17 mouse cellular contexts compared by ENCODE assay signal in genomic region chr4:45569521-45569920, GRCm38 (mm10). TPM values are rescaled to one million over a fixed set of nuclear protein-coding genes. Genes with fewer than 3 reads are reported as not detected.
DNase-seq lines count a peak whose midpoint lies in the region; TF ChIP-seq lines count a peak whose summit lies in the region.
"Had no signal": no experiment of that assay in that cellular context is flagged by ENCODE, and none has a peak within 500 bp of the region (broad histone marks: within the 10 kb centered on the region; RNA-seq: fewer than 3 reads in every experiment).

No protein-coding gene starts in this region.

- no peaks in the 10 kb centered on the region for H3K4me1 ChIP-seq in kidney, adult 2 months (ENCODE audit: control insufficient read depth, insufficient read depth, low read length)
- H3K4me1 ChIP-seq: embryonic facial prominence, embryonic 15.5 days; heart, embryonic 13.5 days had no signal

- no peak for TF ChIP-seq CTCF in kidney, adult 2 months (conservative IDR thresholded peaks at IDR 0.05; ENCODE audit: insufficient read depth, insufficient read length, low read depth, low read length)

- intact Hi-C loops in left cerebral cortex, postnatal 4 days (cut with DNase I) = no loop called here
- intact Hi-C loops in left cerebral cortex, postnatal 36 days (cut with DNase I) = no loop called here

- peak; percentile 19 to 36 for DNase-seq in cerebellum, postnatal 10 days
- no peak for DNase-seq in cerebellum, adult 9-11 months
- DNase-seq in left cerebral cortex, postnatal 4 days = peak; percentile 10
- DNase-seq in left cerebral cortex, postnatal 36 days (ENCODE audit: low spot score in 2 of 2) = no peak
- peak; percentile 14 for DNase-seq in NIH3T3 (ENCODE audit: low read depth)
- DNase-seq in adrenal gland, postnatal 36 days = peak; percentile 84 to 86
- DNase-seq in spleen, adult 12 weeks (ENCODE audit: low spot score) = no peak
- no peak for DNase-seq in kidney, adult 2 months
- DNase-seq: kidney, adult 9 months; kidney, postnatal 36 days; liver; thymus, postnatal 36 days had no signal

- no peak overlapping the region for H3K27ac ChIP-seq in kidney, adult 2 months (ENCODE audit: insufficient read depth, low read depth, low read length)
- H3K27ac ChIP-seq: embryonic facial prominence, embryonic 15.5 days; heart, embryonic 13.5 days; hindbrain, embryonic 14.5 days; midbrain, embryonic 13.5 days had no signal

- H3K36me3 ChIP-seq in kidney, adult 2 months (ENCODE audit: control insufficient read depth, insufficient read depth, low read length) = no peaks in the 10 kb centered on the region
- H3K36me3 ChIP-seq: embryonic facial prominence, embryonic 15.5 days; heart, embryonic 13.5 days; midbrain, embryonic 13.5 days had no signal

- no peak for TF ChIP-seq POLR2A in kidney, adult 2 months (IDR thresholded peaks at IDR 0.05; ENCODE audit: low read depth, low read length)

- 75% methylated on average over 5 of the region's 5 CpGs for WGBS in kidney, adult 2 months

- H3K27me3 ChIP-seq in kidney, adult 2 months (replicated peaks; ENCODE audit: control insufficient read depth, insufficient read depth, low read length) = no peaks in the 10 kb centered on the region
- H3K27me3 ChIP-seq: embryonic facial prominence, embryonic 15.5 days had no signal

- H3K4me3 ChIP-seq in kidney, adult 2 months (ENCODE audit: insufficient read depth, low read depth, low read length) = no peak overlapping the region
- H3K4me3 ChIP-seq: embryonic facial prominence, embryonic 15.5 days; heart, embryonic 13.5 days; midbrain, embryonic 13.5 days; myocyte had no signal

RNA-seq across cellular contexts. Expression of gene Shb, which starts 37.3 kb away (rescaled TPM):
- total RNA-seq in left cerebral cortex, postnatal 4 days (2021) = 10 to 100 TPM; 23.0 to 25.6 TPM
- 10 to 100 TPM; 11.5 to 14.5 TPM for total RNA-seq in left cerebral cortex, postnatal 36 days (2021)
- 100 to 1,000 TPM in 1 of 2 experiments, 10 to 100 TPM in 1; 51.4 to 110 TPM for total RNA-seq in adrenal gland, postnatal 36 days (2021)
- 57.1 and 59.4 TPM in 2 replicates for polyA plus RNA-seq in kidney, adult 2 months (2012; rRNA removed)

Comparison
In these comparisons a context has a peak if more than half of its experiments do, and no peak if none do; other contexts are left out.
1. DNase-seq: peak in cerebellum, postnatal 10 days (2 of 2), left cerebral cortex, postnatal 4 days (single experiment), NIH3T3 (single experiment) and adrenal gland, postnatal 36 days (2 of 2); none in cerebellum, adult 9-11 months (single experiment), left cerebral cortex, postnatal 36 days (0 of 2), spleen, adult 12 weeks (single experiment) and kidney, adult 2 months (single experiment).